Mouse (Mus musculus): ENCODE data around the gene Zcchc7.

DNA sequence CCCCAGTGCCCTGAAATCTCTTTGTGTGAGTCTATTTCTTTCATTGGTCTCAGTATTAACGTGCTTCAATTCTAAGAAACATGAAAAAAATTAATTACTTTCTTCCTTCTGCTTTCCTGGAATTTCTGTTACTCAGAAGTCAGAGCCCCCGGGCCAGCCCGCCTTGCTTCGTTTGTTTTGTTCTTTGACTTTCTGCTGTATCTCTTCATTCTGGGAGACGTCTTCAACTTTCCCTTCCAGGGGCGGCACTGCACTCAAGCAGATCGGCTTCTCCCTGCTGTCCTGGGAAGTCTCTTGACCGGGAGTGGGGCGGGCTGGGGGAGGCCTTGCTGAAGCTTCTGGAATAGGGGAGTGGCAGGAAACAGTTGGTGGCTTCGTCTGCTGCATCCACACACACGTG, 207.5 kb downstream of the Zcchc7 start:
- TF ChIP-seq POLR2A (IDR thresholded peaks at IDR 0.05; ENCODE audit: borderline replicate concordance, extremely low read depth, insufficient read depth, insufficient read length, poor library complexity, severe bottlenecking) (no peak), CTCF (IDR thresholded peaks at IDR 0.05; ENCODE audit: borderline replicate concordance, extremely low read depth, insufficient read depth, insufficient read length) (no peak)
